12 mouse cellular contexts compared by ENCODE assay signal in genomic region chrX:74273422-74274322, GRCm38 (mm10). TPM values are rescaled to one million over a fixed set of nuclear protein-coding genes. Genes with fewer than 3 reads are reported as not detected.
DNase-seq lines count a peak whose midpoint lies in the region; ATAC-seq lines count a peak whose summit lies in the region.
"Had no signal": no experiment of that assay in that cellular context is flagged by ENCODE, and none has a peak within 500 bp of the region (broad histone marks: within the 10 kb centered on the region; RNA-seq: fewer than 3 reads in every experiment).

No protein-coding gene starts in this region.

- no peaks in the 10 kb centered on the region for H3K4me1 ChIP-seq in heart, embryonic 10.5 days
- peaks cover 10% of the 10 kb centered on the region for H3K4me1 ChIP-seq in neural tube, embryonic 15.5 days
- H3K4me1 ChIP-seq in hindbrain, embryonic 11.5 days (replicated peaks; ENCODE audit: control insufficient read depth, insufficient read depth, low read length): no peaks in the 10 kb centered on the region

- H3K9ac ChIP-seq in neural tube, embryonic 15.5 days (replicated peaks): no peak overlapping the region
- H3K9ac ChIP-seq in hindbrain, embryonic 11.5 days (ENCODE audit: low read depth, low read length): no peak overlapping the region

- no peak overlapping the region for H3K4me2 ChIP-seq in neural tube, embryonic 15.5 days
- H3K4me2 ChIP-seq in hindbrain, embryonic 11.5 days (replicated peaks; ENCODE audit: low read depth, low read length): no peak overlapping the region

- WGBS in heart, embryonic 10.5 days: 30% methylated on average over 10 of the region's 10 CpGs
- WGBS in neural tube, embryonic 15.5 days: 37% methylated on average over 10 of the region's 10 CpGs
- WGBS in hindbrain, embryonic 11.5 days: 31% methylated on average over 10 of the region's 10 CpGs

- no peaks in the 10 kb centered on the region for H3K27me3 ChIP-seq in heart, embryonic 10.5 days (ENCODE audit: insufficient read depth, poor library complexity, severe bottlenecking)
- H3K27me3 ChIP-seq in neural tube, embryonic 15.5 days (replicated peaks): no peaks in the 10 kb centered on the region
- no peaks in the 10 kb centered on the region for H3K27me3 ChIP-seq in hindbrain, embryonic 11.5 days (ENCODE audit: control insufficient read depth, insufficient read depth, low read length)

- H3K36me3 ChIP-seq in heart, embryonic 10.5 days: peaks cover 10% of the 10 kb centered on the region; the same call in 1 of the 2 replicates
- no peaks in the 10 kb centered on the region for H3K36me3 ChIP-seq in neural tube, embryonic 15.5 days
- no peaks in the 10 kb centered on the region for H3K36me3 ChIP-seq in hindbrain, embryonic 11.5 days (ENCODE audit: control insufficient read depth, insufficient read depth, low read length)

- H3K9me3 ChIP-seq in heart, embryonic 10.5 days: no peaks in the 10 kb centered on the region
- no peaks in the 10 kb centered on the region for H3K9me3 ChIP-seq in neural tube, embryonic 15.5 days (replicated peaks)
- H3K9me3 ChIP-seq in hindbrain, embryonic 11.5 days (ENCODE audit: control insufficient read depth, low read length): no peaks in the 10 kb centered on the region

- H3K4me3 ChIP-seq in heart, embryonic 10.5 days: 0 out of 2 replicates have a peak overlapping the region, but pooled peaks have one; percentile 6
- H3K4me3 ChIP-seq in neural tube, embryonic 15.5 days (replicated peaks): no peak overlapping the region
- H3K4me3 ChIP-seq in hindbrain, embryonic 11.5 days (ENCODE audit: low read depth, low read length): no peak overlapping the region

- intact Hi-C loops in heart, postnatal 14 days (cut with DNase I): no loop called here

- DNase-seq in heart, embryonic 10.5 days (ENCODE audit: low spot score): peak; percentile 70
- no peak for DNase-seq in heart, postnatal 14 days
- peak; percentile 16 for DNase-seq in neural tube, embryonic 10.5 days (ENCODE audit: extremely low spot score, low spot score)
- peak; percentile 9 for DNase-seq in yolk sac, embryonic 10.5 days (ENCODE audit: low spot score)
- DNase-seq in hindbrain, embryonic 11.5 days (ENCODE audit: low spot score): no peak
- no peak for DNase-seq in ovary, postnatal 14 days (ENCODE audit: low spot score)
- DNase-seq: adrenal gland, postnatal 25 days; cerebellum, postnatal 14 days; heart, postnatal 10 days; lung, adult 18-20 months had no signal

- H3K27ac ChIP-seq in heart, embryonic 10.5 days: no peak overlapping the region
- no peak overlapping the region for H3K27ac ChIP-seq in neural tube, embryonic 15.5 days (replicated peaks)
- no peak overlapping the region for H3K27ac ChIP-seq in hindbrain, embryonic 11.5 days (ENCODE audit: low read depth, low read length)

- no peak for ATAC-seq in neural tube, embryonic 15.5 days (ENCODE audit: low FRiP score)
- peak; percentile 20; a peak in 1 of 4 replicates for ATAC-seq in hematopoietic stem cell, adult 5-6 weeks (replicated peaks in 1 of 2; ENCODE audit: insufficient read depth in 1 of 2, low FRiP score in 2 of 2, low TSS enrichment in 1 of 2, low read depth in 1 of 2, poor library complexity in 2 of 2, severe bottlenecking in 2 of 2)
- ATAC-seq in hindbrain, embryonic 11.5 days (ENCODE audit: low FRiP score): no peak

RNA-seq across cellular contexts. Expression of gene Rpl10, which starts 3.1 kb away (rescaled TPM):
- polyA plus RNA-seq in heart, embryonic 10.5 days (2016; fragmentation: Nextera tagmentation; extraction: Ambion mirVana): 496 and 543 TPM in 2 replicates
- 100 to 1,000 TPM; 153 to 191 TPM for total RNA-seq in heart, postnatal 14 days (2021)
- 436 and 510 TPM in 2 replicates for polyA plus RNA-seq in neural tube, embryonic 15.5 days (2015; fragmentation: Nextera tagmentation; extraction: Ambion mirVana)
- 1,106 and 1,575 TPM in 2 replicates for total RNA-seq in hematopoietic stem cell, adult 5-6 weeks (2017)
- polyA plus RNA-seq in hindbrain, embryonic 11.5 days (2014; fragmentation: Nextera tagmentation; extraction: Ambion mirVana): 724 and 770 TPM in 2 replicates

RNA-seq across cellular contexts. Expression of gene Taz, which starts 8.0 kb away (rescaled TPM):
- 66.9 and 73.1 TPM in 2 replicates for polyA plus RNA-seq in heart, embryonic 10.5 days (2016; fragmentation: Nextera tagmentation; extraction: Ambion mirVana)
- 10 to 100 TPM; 39.0 to 42.9 TPM for total RNA-seq in heart, postnatal 14 days (2021)
- polyA plus RNA-seq in neural tube, embryonic 15.5 days (2015; fragmentation: Nextera tagmentation; extraction: Ambion mirVana): 84.0 and 87.7 TPM in 2 replicates
- total RNA-seq in hematopoietic stem cell, adult 5-6 weeks (2017): 29.6 and 50.0 TPM in 2 replicates
- 57.0 and 58.3 TPM in 2 replicates for polyA plus RNA-seq in hindbrain, embryonic 11.5 days (2014; fragmentation: Nextera tagmentation; extraction: Ambion mirVana)

RNA-seq across cellular contexts. Expression of gene Dnase1l1, which starts 8.5 kb away (rescaled TPM):
- polyA plus RNA-seq in heart, embryonic 10.5 days (2016; fragmentation: Nextera tagmentation; extraction: Ambion mirVana): 11.1 and 11.2 TPM in 2 replicates
- total RNA-seq in heart, postnatal 14 days (2021): 10 to 100 TPM; 13.2 to 13.3 TPM
- 5.1 and 7.8 TPM in 2 replicates for polyA plus RNA-seq in neural tube, embryonic 15.5 days (2015; fragmentation: Nextera tagmentation; extraction: Ambion mirVana)
- 18.4 and 28.7 TPM in 2 replicates for total RNA-seq in hematopoietic stem cell, adult 5-6 weeks (2017)
- 4.5 TPM in 2 replicates for polyA plus RNA-seq in hindbrain, embryonic 11.5 days (2014; fragmentation: Nextera tagmentation; extraction: Ambion mirVana)

RNA-seq across cellular contexts. Expression of gene Emd, which starts 19.2 kb away (rescaled TPM):
- polyA plus RNA-seq in heart, embryonic 10.5 days (2016; fragmentation: Nextera tagmentation; extraction: Ambion mirVana): 17.9 and 22.7 TPM in 2 replicates
- total RNA-seq in heart, postnatal 14 days (2021): 10 to 100 TPM; 31.4 to 34.6 TPM
- 13.2 and 17.9 TPM in 2 replicates for polyA plus RNA-seq in neural tube, embryonic 15.5 days (2015; fragmentation: Nextera tagmentation; extraction: Ambion mirVana)
- 83.7 and 99.9 TPM in 2 replicates for total RNA-seq in hematopoietic stem cell, adult 5-6 weeks (2017)
- 22.6 and 27.4 TPM in 2 replicates for polyA plus RNA-seq in hindbrain, embryonic 11.5 days (2014; fragmentation: Nextera tagmentation; extraction: Ambion mirVana)

RNA-seq across cellular contexts. Expression of gene Atp6ap1, which starts 23.2 kb away (rescaled TPM):
- 114 and 125 TPM in 2 replicates for polyA plus RNA-seq in heart, embryonic 10.5 days (2016; fragmentation: Nextera tagmentation; extraction: Ambion mirVana)
- total RNA-seq in heart, postnatal 14 days (2021): 100 to 1,000 TPM; 122 TPM
- 283 and 302 TPM in 2 replicates for polyA plus RNA-seq in neural tube, embryonic 15.5 days (2015; fragmentation: Nextera tagmentation; extraction: Ambion mirVana)
- 156 and 166 TPM in 2 replicates for total RNA-seq in hematopoietic stem cell, adult 5-6 weeks (2017)
- 91.7 and 121 TPM in 2 replicates for polyA plus RNA-seq in hindbrain, embryonic 11.5 days (2014; fragmentation: Nextera tagmentation; extraction: Ambion mirVana)

Comparison
In these comparisons a context has a peak if more than half of its experiments do, and no peak if none do; other contexts are left out.
1. DNase-seq: peak in heart, embryonic 10.5 days (single experiment), neural tube, embryonic 10.5 days (single experiment) and yolk sac, embryonic 10.5 days (single experiment); none in heart, postnatal 14 days (0 of 2), hindbrain, embryonic 11.5 days (single experiment) and ovary, postnatal 14 days (single experiment).
2. ATAC-seq: peak in hematopoietic stem cell, adult 5-6 weeks (2 of 2); none in neural tube, embryonic 15.5 days (single experiment) and hindbrain, embryonic 11.5 days (single experiment).